Mouse (Mus musculus) lung, postnatal 0 days (tissue): Measurements from ENCODE around the gene Sco2.

ENCODE experiments used
- CTCF ChIP-seq: IDR thresholded peaks from 2 replicates; pipeline ENCODE4 v1.5.1; 2016; ENCODE audit warnings: antibody characterized with exemption, mild to moderate bottlenecking
- EP300 ChIP-seq: IDR thresholded peaks from 2 replicates; pipeline ENCODE4 v1.6.1; 2016; ENCODE audit warnings: antibody characterized with exemption, mild to moderate bottlenecking, control low read depth

GRCm38 (mm10) chr15:89339696-89340095 is 34.0 kb downstream of the Sco2 start:
- TF ChIP-seq CTCF (no peak), EP300 (no peak)
